Mouse (Mus musculus): ENCODE results near the gene Asic2. TPM values are rescaled to one million over a fixed set of nuclear protein-coding genes. Genes with fewer than 3 reads are reported as not detected.

Gene Asic2
- total and polyA plus RNA-seq, 2 experiments from 2014 or later: 19.2 to 57.3 TPM

GRCm38 (mm10) chr11:82006796-82007423, 38.7 kb upstream of the Asic2 start:
- Histone ChIP-seq H3K27me3 (ENCODE audit: insufficient read depth, low read length) (no peaks in the 10 kb centered on the region), H3K4me2 (ENCODE audit: low read depth, low read length) (no peak overlapping the region), H3K9me3 (ENCODE audit: low read length) (no peaks in the 10 kb centered on the region), H3K36me3 (ENCODE audit: insufficient read depth, low read length) (no peaks in the 10 kb centered on the region), H3K4me1 (ENCODE audit: insufficient read depth, low read length) (no peaks in the 10 kb centered on the region), H3K9ac (replicated peaks; ENCODE audit: low read length) (no peak overlapping the region), H3K27ac (peak overlapping the region; percentile 27; the same call in 1 of the 2 replicates), H3K4me3 (ENCODE audit: low read length) (no peak overlapping the region)
- DNase-seq (ENCODE audit: low spot score) (peak; percentile 30), ATAC-seq (no peak; the same call in 1 of the 2 replicates)
- TF ChIP-seq CTCF (IDR thresholded peaks at IDR 0.05; ENCODE audit: low read depth): no peak
- WGBS: 41% methylated on average over 12 of the region's 12 CpGs

- TF ChIP-seq CTCF (IDR thresholded peaks at IDR 0.05; ENCODE audit: low read depth): no peak
- ATAC-seq: no peak
- Histone ChIP-seq H3K4me2 (ENCODE audit: low read depth, low read length) (no peak overlapping the region), H3K27me3 (ENCODE audit: insufficient read depth, low read length) (no peaks in the 10 kb centered on the region), H3K36me3 (ENCODE audit: insufficient read depth, low read length) (no peaks in the 10 kb centered on the region), H3K27ac (no peak overlapping the region), H3K4me1 (ENCODE audit: insufficient read depth, low read length) (no peaks in the 10 kb centered on the region), H3K9ac (replicated peaks; ENCODE audit: low read length) (no peak overlapping the region), H3K9me3 (ENCODE audit: low read length) (no peaks in the 10 kb centered on the region), H3K4me3 (ENCODE audit: low read length) (no peak overlapping the region)
- WGBS: 73% methylated on average over 2 of the region's 2 CpGs
- DNase-seq (ENCODE audit: low spot score): no peak
These were observed 36.6 kb upstream of the Asic2 start for GRCm38 (mm10) chr11:82004810-82005209.

- ATAC-seq (no peak), DNase-seq (ENCODE audit: low spot score) (no peak)
- no peaks in the 10 kb centered on the region for H3K36me3 ChIP-seq (ENCODE audit: insufficient read depth, low read length)
- H3K4me3 ChIP-seq (ENCODE audit: low read length): no peak overlapping the region
- H3K4me1 ChIP-seq (ENCODE audit: insufficient read depth, low read length): no peaks in the 10 kb centered on the region
- H3K27me3 ChIP-seq (ENCODE audit: insufficient read depth, low read length): no peaks in the 10 kb centered on the region
- H3K4me2 ChIP-seq (ENCODE audit: low read depth, low read length): no peak overlapping the region
- WGBS: 64% methylated on average over 5 of the region's 5 CpGs
- H3K9ac ChIP-seq (replicated peaks; ENCODE audit: low read length): no peak overlapping the region
- no peak overlapping the region for H3K27ac ChIP-seq
- TF ChIP-seq CTCF (IDR thresholded peaks at IDR 0.05; ENCODE audit: low read depth): no peak
- H3K9me3 ChIP-seq (ENCODE audit: low read length): no peaks in the 10 kb centered on the region
These were observed 32.3 kb upstream of the Asic2 start for GRCm38 (mm10) chr11:82000581-82000980.

GRCm38 (mm10) chr11:81999469-81999868, 31.2 kb upstream of the Asic2 start:
- no peak for TF ChIP-seq CTCF (IDR thresholded peaks at IDR 0.05; ENCODE audit: low read depth)
- DNase-seq (ENCODE audit: low spot score) (no peak), ATAC-seq (no peak)
- no peaks in the 10 kb centered on the region for H3K9me3 ChIP-seq (ENCODE audit: low read length)
- H3K4me3 ChIP-seq (ENCODE audit: low read length): no peak overlapping the region
- no peak overlapping the region for H3K4me2 ChIP-seq (ENCODE audit: low read depth, low read length)
- WGBS: 81% methylated on average over 4 of the region's 4 CpGs
- H3K27me3 ChIP-seq (ENCODE audit: insufficient read depth, low read length): no peaks in the 10 kb centered on the region
- no peak overlapping the region for H3K27ac ChIP-seq
- H3K9ac ChIP-seq (replicated peaks; ENCODE audit: low read length): no peak overlapping the region
- H3K36me3 ChIP-seq (ENCODE audit: insufficient read depth, low read length): no peaks in the 10 kb centered on the region
- no peaks in the 10 kb centered on the region for H3K4me1 ChIP-seq (ENCODE audit: insufficient read depth, low read length)

- H3K4me3 ChIP-seq (ENCODE audit: low read length): no peak overlapping the region
- ATAC-seq: no peak
- H3K9ac ChIP-seq (replicated peaks; ENCODE audit: low read length): no peak overlapping the region
- H3K27me3 ChIP-seq (ENCODE audit: insufficient read depth, low read length): no peaks in the 10 kb centered on the region
- no peaks in the 10 kb centered on the region for H3K9me3 ChIP-seq (ENCODE audit: low read length)
- H3K36me3 ChIP-seq (ENCODE audit: insufficient read depth, low read length): no peaks in the 10 kb centered on the region
- no peak overlapping the region for H3K4me2 ChIP-seq (ENCODE audit: low read depth, low read length)
- no peaks in the 10 kb centered on the region for H3K4me1 ChIP-seq (ENCODE audit: insufficient read depth, low read length)
- no peak for TF ChIP-seq CTCF (IDR thresholded peaks at IDR 0.05; ENCODE audit: low read depth)
- WGBS: 89% methylated on average over 3 of the region's 3 CpGs
- H3K27ac ChIP-seq: no peak overlapping the region
- no peak for DNase-seq (ENCODE audit: low spot score)
These were observed 30.4 kb upstream of the Asic2 start for GRCm38 (mm10) chr11:81998646-81999045.

GRCm38 (mm10) chr11:81997085-81997484, 28.8 kb upstream of the Asic2 start:
- no peaks in the 10 kb centered on the region for H3K4me1 ChIP-seq (ENCODE audit: insufficient read depth, low read length)
- no peak for TF ChIP-seq CTCF (IDR thresholded peaks at IDR 0.05; ENCODE audit: low read depth)
- H3K9me3 ChIP-seq (ENCODE audit: low read length): no peaks in the 10 kb centered on the region
- no peak overlapping the region for H3K4me2 ChIP-seq (ENCODE audit: low read depth, low read length)
- DNase-seq (ENCODE audit: low spot score): no peak
- no peak overlapping the region for H3K9ac ChIP-seq (replicated peaks; ENCODE audit: low read length)
- no peaks in the 10 kb centered on the region for H3K36me3 ChIP-seq (ENCODE audit: insufficient read depth, low read length)
- ATAC-seq: no peak
- no peaks in the 10 kb centered on the region for H3K27me3 ChIP-seq (ENCODE audit: insufficient read depth, low read length)
- no peak overlapping the region for H3K4me3 ChIP-seq (ENCODE audit: low read length)
- no peak overlapping the region for H3K27ac ChIP-seq
- WGBS: 87% methylated on average over 5 of the region's 5 CpGs

GRCm38 (mm10) chr11:81996172-81996841, 28.1 kb upstream of the Asic2 start:
- ATAC-seq (peak; percentile 62; the same call in 1 of the 2 replicates), DNase-seq (ENCODE audit: low spot score) (peak; percentile 83)
- Histone ChIP-seq H3K4me2 (ENCODE audit: low read depth, low read length) (no peak overlapping the region), H3K9me3 (ENCODE audit: low read length) (no peaks in the 10 kb centered on the region), H3K36me3 (ENCODE audit: insufficient read depth, low read length) (no peaks in the 10 kb centered on the region), H3K4me3 (ENCODE audit: low read length) (no peak overlapping the region), H3K27ac (no peak overlapping the region), H3K27me3 (ENCODE audit: insufficient read depth, low read length) (no peaks in the 10 kb centered on the region), H3K9ac (replicated peaks; ENCODE audit: low read length) (no peak overlapping the region), H3K4me1 (ENCODE audit: insufficient read depth, low read length) (no peaks in the 10 kb centered on the region)
- peak; percentile 100 for TF ChIP-seq CTCF (IDR thresholded peaks at IDR 0.05; ENCODE audit: low read depth)
- 51% methylated on average over 10 of the region's 10 CpGs for WGBS

All from hindbrain, postnatal 0 days (tissue).